Mouse (Mus musculus): ENCODE measurements at regions not wholly inside any gene's neighbourhood (a gene's known extent, or its start where the extent isn't known, plus 50 kb on each side); places are given as distances from the start of the nearest gene placed in this dataset.

DNA sequence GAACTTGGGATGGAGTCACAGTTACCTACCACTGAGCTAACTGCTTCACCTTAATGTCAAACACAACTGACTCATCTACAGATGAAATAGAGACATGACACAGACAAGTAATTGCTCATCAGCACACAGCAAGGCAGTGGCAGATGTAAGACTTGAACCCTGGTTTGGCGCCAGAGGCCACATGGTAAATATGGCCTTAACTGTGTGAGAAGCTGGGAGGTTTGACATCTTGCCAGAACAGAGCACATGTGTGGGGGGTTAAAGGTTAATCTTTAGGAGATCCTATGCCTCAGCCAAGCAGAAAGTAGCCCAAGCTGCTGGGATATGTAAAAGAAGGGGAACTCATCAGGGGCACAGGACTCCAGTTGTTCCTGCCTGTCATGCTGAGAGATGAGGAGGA lies 114.9 kb downstream of the CK137956 start:
- TF ChIP-seq FLI1 (IDR thresholded peaks at IDR 0.05; ENCODE audit: low read length) (no peak), GATA1 (IDR thresholded peaks at IDR 0.05; ENCODE audit: borderline replicate concordance, low read length) (no peak)
